Mouse (Mus musculus): Measurements from ENCODE around the gene Cox10. TPM values are rescaled to one million over a fixed set of nuclear protein-coding genes. Genes with fewer than 3 reads are reported as not detected.

Cox10 gene
- polyA plus RNA-seq, 1 experiment from 2014 or later: 7.4 TPM

DNA sequence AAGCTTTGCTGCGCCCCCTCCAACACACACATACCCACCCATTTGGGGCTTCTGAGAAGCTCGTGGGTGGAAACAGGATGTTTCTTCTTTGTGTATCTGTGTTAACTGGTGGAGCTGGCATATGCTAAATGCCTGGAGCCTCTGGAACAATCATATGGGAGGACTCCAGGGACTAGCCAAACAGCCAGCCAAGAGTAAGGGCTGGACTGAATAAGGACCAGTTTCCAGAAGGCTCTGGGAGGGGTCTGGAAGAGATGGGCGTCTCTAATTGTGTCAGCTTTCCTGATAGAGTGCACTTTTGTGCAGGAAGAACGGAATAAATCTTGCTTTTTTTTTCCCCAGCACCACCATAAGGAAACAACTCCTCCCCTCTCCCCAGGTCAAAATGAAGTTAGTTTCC, 165.3 kb downstream of the Cox10 start:
- WGBS (ENCODE audit: insufficient replicate concordance): 30% methylated on average over 4 of the region's 4 CpGs
- H3K27me3 ChIP-seq (ENCODE audit: control insufficient read depth, insufficient read depth, low read depth, low read length): peaks cover 20% of the 10 kb centered on the region
- no peaks in the 10 kb centered on the region for H3K36me3 ChIP-seq (ENCODE audit: control insufficient read depth, insufficient read depth)
- H3K4me1 ChIP-seq (ENCODE audit: control insufficient read depth, low read depth, low read length): no peaks in the 10 kb centered on the region; the same call in 1 of the 2 replicates
- H3K27ac ChIP-seq (ENCODE audit: low read length): no peak overlapping the region
- ATAC-seq (ENCODE audit: low read depth): no peak
- H3K4me2 ChIP-seq (ENCODE audit: low read depth, low read length): peak overlapping the region; percentile 47
- H3K9me3 ChIP-seq (replicated peaks; ENCODE audit: control insufficient read depth, low read length): no peaks in the 10 kb centered on the region
- H3K4me3 ChIP-seq (ENCODE audit: low read depth, low read length): peak overlapping the region; percentile 30
- no peak overlapping the region for H3K9ac ChIP-seq (ENCODE audit: low read depth, low read length)

Other genes with a start within 250 kb of the Cox10 start
- 14.5 and 15.5 TPM in 2 replicates for gene Hs3st3b1, start 157.2 kb downstream of the Cox10 start, polyA plus RNA-seq (2015; fragmentation: Nextera tagmentation; extraction: Ambion mirVana)